Mouse (Mus musculus): ENCODE measurements around the gene Gm20538. TPM values are rescaled to one million over a fixed set of nuclear protein-coding genes. Genes with fewer than 3 reads are reported as not detected.

Gene Gm20538
- not detected in 2 replicates for polyA plus RNA-seq (2012; rRNA removed)

DNA sequence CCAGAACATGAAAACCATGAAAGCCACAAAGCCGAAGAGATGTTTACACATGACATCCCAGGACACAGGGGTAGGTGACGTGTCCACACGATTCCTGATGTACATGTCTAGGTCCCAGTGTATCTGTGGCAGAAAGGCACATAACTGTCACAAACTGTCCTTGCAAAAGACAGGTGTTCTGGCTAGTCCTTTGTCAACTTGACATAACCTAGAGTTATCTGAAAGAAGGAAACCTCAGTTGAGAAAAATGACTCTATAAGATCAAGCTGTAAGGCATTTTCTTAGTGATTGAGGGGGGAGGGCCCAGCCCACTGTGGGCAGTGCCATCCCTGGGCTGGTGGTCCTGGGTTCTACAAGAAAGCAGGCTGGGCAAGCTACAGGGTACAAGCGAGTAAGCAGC, at the start of gene Gm20538:
Gene Gm20538 (minus strand): TSS at position 101 of the 400 bp plus-strand sequence.

DNA sequence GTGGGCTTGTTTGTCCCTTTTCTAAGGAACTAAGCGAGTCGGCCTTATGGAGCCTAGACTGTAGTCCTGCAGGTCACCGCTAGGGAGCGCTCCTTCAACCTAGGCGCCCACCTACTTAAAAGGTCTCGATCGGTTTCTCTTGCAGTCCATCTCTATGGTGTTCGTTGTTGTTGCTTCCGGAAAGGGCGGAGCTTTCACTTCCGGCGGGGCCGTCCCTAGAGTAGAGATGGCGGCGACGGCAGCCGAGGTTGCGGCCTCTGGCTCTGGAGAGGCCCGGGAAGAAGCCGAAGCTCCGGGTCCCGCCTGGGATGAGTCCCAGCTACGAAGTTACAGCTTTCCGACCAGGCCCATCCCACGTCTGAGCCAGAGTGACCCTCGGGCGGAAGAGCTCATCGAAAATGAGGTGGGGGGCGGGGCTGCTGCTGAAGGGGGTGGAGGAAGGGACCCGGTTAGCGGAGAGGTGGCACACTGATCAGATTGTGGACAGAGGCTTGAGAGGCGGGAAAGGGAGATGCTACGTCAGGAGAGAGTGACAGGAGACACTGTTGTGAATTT, 10.1 kb upstream of the Gm20538 start, which contains the start of gene Hif1an:
Gene Hif1an (plus strand): TSS at position 199 of the 555 bp plus-strand sequence.

DNA sequence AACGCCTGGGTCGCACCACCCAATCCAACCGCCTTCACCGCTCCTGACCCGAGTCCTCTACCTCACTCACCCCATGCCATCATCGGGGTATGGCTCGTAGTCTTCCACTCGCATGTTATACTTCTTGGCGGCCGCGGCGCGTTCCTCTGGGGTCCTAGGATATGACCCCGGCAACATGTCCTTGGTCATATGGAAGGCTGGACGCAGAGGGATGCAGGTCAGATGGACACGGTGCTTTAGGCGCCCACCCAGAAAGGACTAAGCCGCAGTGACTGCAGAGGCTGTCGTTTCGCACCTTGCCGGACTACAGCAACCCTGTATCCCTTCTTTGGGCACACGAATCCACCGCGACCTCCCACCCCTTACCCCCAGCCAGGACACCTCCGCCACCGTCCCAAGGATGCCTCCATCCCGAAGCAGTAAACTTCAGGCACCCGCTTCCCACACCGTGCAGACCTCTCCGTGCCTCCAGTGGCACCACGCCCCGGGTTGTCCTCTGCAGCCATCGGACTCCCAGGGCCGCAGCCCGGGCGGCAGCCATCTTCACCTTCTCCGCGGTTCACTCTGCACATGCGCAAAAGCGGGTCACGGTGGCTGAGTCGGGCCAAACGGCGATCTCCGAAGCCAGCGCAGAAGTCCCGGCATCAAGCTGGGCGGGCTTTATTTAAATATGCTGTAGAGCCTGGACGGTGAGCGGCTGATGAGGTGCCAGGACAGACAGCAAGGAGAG, 2.4 kb upstream of the Gm20538 start, which contains the start of gene Ndufb8:
Gene Ndufb8 (minus strand): TSS at position 580 of the 730 bp plus-strand sequence.

DNA sequence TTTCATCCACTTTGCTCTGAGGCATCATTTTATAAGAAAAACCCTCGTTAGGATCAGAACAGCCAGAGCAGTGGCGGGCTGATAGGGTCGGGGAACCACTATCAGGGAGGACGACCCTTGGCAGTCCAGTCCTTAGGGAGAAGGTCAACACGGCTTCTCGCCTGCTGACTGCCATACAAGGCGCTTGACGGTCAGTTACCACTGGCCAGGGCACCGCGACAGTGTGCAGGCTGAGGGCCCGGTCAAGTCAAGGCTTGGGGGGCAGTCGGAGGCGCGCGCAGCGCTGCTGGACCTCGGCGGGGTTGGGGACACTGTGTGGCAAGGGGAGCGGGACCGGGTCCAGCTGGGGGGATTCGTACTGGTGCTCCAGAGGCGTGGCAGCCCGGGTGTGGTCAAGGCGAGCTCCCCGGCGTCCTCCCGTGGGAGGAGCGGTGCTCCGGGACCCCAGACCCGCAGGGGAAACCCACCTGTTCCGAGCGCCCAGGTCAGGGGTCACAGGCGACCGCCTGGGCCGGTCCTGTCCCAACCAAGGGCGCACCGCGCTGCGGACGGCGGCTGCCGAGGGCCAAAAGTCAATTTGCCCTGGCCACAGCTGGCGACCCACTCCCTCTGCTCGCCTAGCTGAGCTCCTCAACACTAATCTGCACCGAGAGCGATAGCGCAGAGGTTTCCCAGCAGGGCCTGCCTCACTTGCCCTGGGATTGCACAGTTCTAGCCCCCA, 7.2 kb downstream of the Gm20538 start, which contains the start of gene Sec31b:
Gene Sec31b (minus strand): TSS at position 544 of the 721 bp plus-strand sequence.

Other genes with a start within 250 kb of the Gm20538 start
- gene Scd4, start 219.7 kb downstream of the Gm20538 start, polyA plus RNA-seq (2012; rRNA removed), result 0.13 and 0.30 TPM in 2 replicates
- gene Scd1, start 145.0 kb downstream of the Gm20538 start, polyA plus RNA-seq (2012; rRNA removed), result 17.0 and 23.0 TPM in 2 replicates
- 12.1 and 21.9 TPM in 2 replicates for gene Wnt8b, start 59.4 kb downstream of the Gm20538 start, polyA plus RNA-seq (2012; rRNA removed)
- gene Sec31b, start 7.0 kb downstream of the Gm20538 start, polyA plus RNA-seq (2012; rRNA removed), result 0.63 and 0.66 TPM in 2 replicates
- 226 and 346 TPM in 2 replicates for gene Ndufb8, start 2.6 kb upstream of the Gm20538 start, polyA plus RNA-seq (2012; rRNA removed)
- 30.5 and 32.0 TPM in 2 replicates for gene Hif1an, start 10.0 kb upstream of the Gm20538 start, polyA plus RNA-seq (2012; rRNA removed)
- gene Pax2, start 203.2 kb upstream of the Gm20538 start, polyA plus RNA-seq (2012; rRNA removed), result 1.8 and 7.1 TPM in 2 replicates